Mouse (Mus musculus): Measurements from ENCODE around the gene Gpr152. TPM values are rescaled to one million over a fixed set of nuclear protein-coding genes. Genes with fewer than 3 reads are reported as not detected.

Gene Gpr152
- total and polyA plus RNA-seq, 3 experiments: 0.03 TPM; not detected in 2

- no peak for DNase-seq (ENCODE audit: low read depth, low spot score)
- H3K27ac ChIP-seq (ENCODE audit: control insufficient read depth, low read depth, low read length): no peak overlapping the region
- peaks cover 6 to 17% of the 10 kb centered on the region in 2 experiments for H3K4me1 ChIP-seq (ENCODE audit: control insufficient read depth in 1 of 2, insufficient read depth in 2 of 2, low read length in 2 of 2)
- no peaks in the 10 kb centered on the region for H3K27me3 ChIP-seq (ENCODE audit: control insufficient read depth in 1 of 2, insufficient read depth in 2 of 2, low read length in 2 of 2)
- no peaks in the 10 kb centered on the region for H3K9me3 ChIP-seq (replicated peaks; ENCODE audit: insufficient read depth, low read length)
- TF ChIP-seq JUND (IDR thresholded peaks at IDR 0.05; ENCODE audit: low read depth, low read length) (no peak), CHD2 (IDR thresholded peaks at IDR 0.05; ENCODE audit: low read length) (no peak), MXI1 (IDR thresholded peaks at IDR 0.05; ENCODE audit: low read depth, low read length) (no peak), MEF2A (IDR thresholded peaks at IDR 0.05; ENCODE audit: extremely low read depth, insufficient replicate concordance, low read depth, low read length, poor library complexity, severe bottlenecking) (no peak), ZNF384 (IDR thresholded peaks at IDR 0.05; ENCODE audit: low read depth, low read length) (no peak), SIN3A (IDR thresholded peaks at IDR 0.05; ENCODE audit: low read length) (no peak), ZMIZ1 (IDR thresholded peaks at IDR 0.05; ENCODE audit: low read depth, low read length) (no peak), BHLHE40 (IDR thresholded peaks at IDR 0.05; ENCODE audit: borderline replicate concordance, low read depth, low read length) (no peak), POLR2AphosphoS2 (IDR thresholded peaks at IDR 0.05; ENCODE audit: low read length) (no peak), MAZ (IDR thresholded peaks at IDR 0.05; ENCODE audit: low read depth, low read length) (no peak), CHD1 (IDR thresholded peaks at IDR 0.05; ENCODE audit: low read depth, low read length) (no peak), UBTF (IDR thresholded peaks at IDR 0.05; ENCODE audit: borderline replicate concordance, insufficient read depth, low read depth, low read length) (no peak)
- H3K4me3 ChIP-seq (ENCODE audit: control insufficient read depth in 1 of 2, insufficient read depth in 1 of 2, low read depth in 2 of 2, low read length in 2 of 2): no peak overlapping the region
- H3K79me2 ChIP-seq (ENCODE audit: control insufficient read depth, insufficient read depth, low read length, poor library complexity): peaks cover 25% of the 10 kb centered on the region
- H3K9ac ChIP-seq (ENCODE audit: control insufficient read depth, low read depth, low read length, poor library complexity, severe bottlenecking): no peak overlapping the region
- H3K36me3 ChIP-seq (ENCODE audit: control insufficient read depth in 1 of 2, insufficient read depth in 2 of 2, low read length in 2 of 2): peaks cover 0 to 15% of the 10 kb centered on the region in 2 experiments; a peak in 3 of 4 replicates
Measured at GRCm38 (mm10) chr19:4189051-4189620, 49.5 kb downstream of the Gpr152 start.

- Histone ChIP-seq H3K36me3 (ENCODE audit: control insufficient read depth in 1 of 2, insufficient read depth in 2 of 2, low read length in 2 of 2) (peaks cover 6 to 17% of the 10 kb centered on the region in 2 experiments; a peak in 3 of 4 replicates), H3K4me1 (ENCODE audit: control insufficient read depth in 1 of 2, insufficient read depth in 2 of 2, low read length in 2 of 2) (peaks cover 6 to 20% of the 10 kb centered on the region in 2 experiments), H3K27me3 (ENCODE audit: control insufficient read depth in 1 of 2, insufficient read depth in 2 of 2, low read length in 2 of 2) (no peaks in the 10 kb centered on the region), H3K27ac (ENCODE audit: control insufficient read depth, low read depth, low read length) (peak within 1 kb of the TSS; percentile 98), H3K9me3 (replicated peaks; ENCODE audit: insufficient read depth, low read length) (no peaks in the 10 kb centered on the region), H3K79me2 (ENCODE audit: control insufficient read depth, insufficient read depth, low read length, poor library complexity) (peaks cover 28% of the 10 kb centered on the region), H3K9ac (ENCODE audit: control insufficient read depth, low read depth, low read length, poor library complexity, severe bottlenecking) (peak within 1 kb of the TSS; percentile 99), H3K4me3 (ENCODE audit: control insufficient read depth in 1 of 2, insufficient read depth in 1 of 2, low read depth in 2 of 2, low read length in 2 of 2) (peak within 1 kb of the TSS; percentile 85 to 88)
- DNase-seq (ENCODE audit: low read depth, low spot score): peak; percentile 83
- TF ChIP-seq ELF1 (IDR thresholded peaks at IDR 0.05; ENCODE audit: low read depth, low read length) (peak; percentile 76), JUND (IDR thresholded peaks at IDR 0.05; ENCODE audit: low read depth, low read length) (no peak), TCF12 (IDR thresholded peaks at IDR 0.05; ENCODE audit: low read depth, low read length) (no peak), GATA1 (IDR thresholded peaks at IDR 0.05; ENCODE audit: low read depth, low read length) (no peak), TAL1 (IDR thresholded peaks at IDR 0.05; ENCODE audit: low read length) (no peak), MEF2A (IDR thresholded peaks at IDR 0.05; ENCODE audit: extremely low read depth, insufficient replicate concordance, low read depth, low read length, poor library complexity, severe bottlenecking) (no peak), POLR2A (IDR thresholded peaks at IDR 0.05; ENCODE audit: control insufficient read depth in 1 of 2, insufficient read depth in 1 of 2, low read depth in 1 of 2, low read length in 2 of 2, poor library complexity in 1 of 2) (peak; percentile 54 to 57; a peak in 2 of 4 replicates), ZC3H11A (IDR thresholded peaks at IDR 0.05; ENCODE audit: low read depth, low read length) (no peak), NELFE (IDR thresholded peaks at IDR 0.05; ENCODE audit: low read depth, low read length) (peak; percentile 21; the same call in 1 of the 2 replicates), MAFK (IDR thresholded peaks at IDR 0.05; ENCODE audit: borderline replicate concordance, low read depth, low read length) (no peak), ZMIZ1 (IDR thresholded peaks at IDR 0.05; ENCODE audit: low read depth, low read length) (no peak), RCOR1 (IDR thresholded peaks at IDR 0.05; ENCODE audit: low read depth, low read length) (no peak), HCFC1 (IDR thresholded peaks at IDR 0.05; ENCODE audit: low read depth, low read length) (peak; percentile 35), USF1 (IDR thresholded peaks at IDR 0.05; ENCODE audit: low read depth, low read length) (no peak), MYB (IDR thresholded peaks at IDR 0.05; ENCODE audit: low read depth, low read length) (no peak), ETS1 (IDR thresholded peaks at IDR 0.05; ENCODE audit: low read depth, low read length) (0 out of 2 replicates have a peak, but pooled peaks have one; percentile 14), GABPA (IDR thresholded peaks at IDR 0.05; ENCODE audit: low read depth, low read length) (no peak), CHD2 (IDR thresholded peaks at IDR 0.05; ENCODE audit: low read length) (no peak), MXI1 (IDR thresholded peaks at IDR 0.05; ENCODE audit: low read depth, low read length) (peak; percentile 98), SIN3A (IDR thresholded peaks at IDR 0.05; ENCODE audit: low read length) (0 out of 2 replicates have a peak, but pooled peaks have one; percentile 52), ZKSCAN1 (IDR thresholded peaks at IDR 0.05; ENCODE audit: low read depth, low read length) (no peak), NRF1 (IDR thresholded peaks at IDR 0.05; ENCODE audit: insufficient read depth, low read depth, low read length, poor library complexity, severe bottlenecking) (no peak), MAZ (IDR thresholded peaks at IDR 0.05; ENCODE audit: low read depth, low read length) (peak; percentile 98), UBTF (IDR thresholded peaks at IDR 0.05; ENCODE audit: borderline replicate concordance, insufficient read depth, low read depth, low read length) (no peak)
Measured at GRCm38 (mm10) chr19:4190831-4191334, 51.3 kb downstream of the Gpr152 start, which contains the start of gene Tbc1d10c. Gene Tbc1d10c (minus strand): TSS chr19:4191284.

All from MEL (cell line).